Mouse (Mus musculus): Measurements from ENCODE around the gene Tab1. TPM values are rescaled to one million over a fixed set of nuclear protein-coding genes. Genes with fewer than 3 reads are reported as not detected.

Gene Tab1
- polyA plus RNA-seq, 2 experiments = 9.4 to 11.9 TPM

DNA sequence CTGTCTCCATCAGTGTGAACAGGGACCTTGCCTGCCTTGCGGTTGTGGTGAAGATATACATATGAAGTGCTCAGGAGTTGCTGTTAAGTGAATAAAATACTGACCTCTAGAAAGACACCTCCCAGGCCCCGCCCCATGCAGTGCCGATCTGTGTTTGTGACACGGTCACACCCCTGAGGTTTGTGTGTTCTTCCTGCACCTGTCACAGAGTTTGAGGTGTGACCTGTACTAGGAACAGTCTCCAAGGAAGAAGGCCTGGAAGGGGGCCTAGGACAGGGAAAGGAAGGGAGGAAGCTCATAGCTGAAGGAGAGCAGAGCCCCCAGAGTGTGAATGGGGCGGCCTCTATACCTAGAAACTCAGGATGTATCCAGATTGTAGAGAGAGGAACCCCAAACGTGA is 30.4 kb upstream of the Tab1 start:
- no peak for TF ChIP-seq CTCF (IDR thresholded peaks at IDR 0.05; ENCODE audit: low read depth)
- no peak for TF ChIP-seq EP300 (IDR thresholded peaks at IDR 0.05; ENCODE audit: low read depth)
- peaks cover 21 to 32% of the 10 kb centered on the region in 2 experiments for H3K4me1 ChIP-seq (replicated peaks; ENCODE audit: control insufficient read depth in 2 of 2, insufficient read depth in 2 of 2, low read length in 1 of 2)

DNA sequence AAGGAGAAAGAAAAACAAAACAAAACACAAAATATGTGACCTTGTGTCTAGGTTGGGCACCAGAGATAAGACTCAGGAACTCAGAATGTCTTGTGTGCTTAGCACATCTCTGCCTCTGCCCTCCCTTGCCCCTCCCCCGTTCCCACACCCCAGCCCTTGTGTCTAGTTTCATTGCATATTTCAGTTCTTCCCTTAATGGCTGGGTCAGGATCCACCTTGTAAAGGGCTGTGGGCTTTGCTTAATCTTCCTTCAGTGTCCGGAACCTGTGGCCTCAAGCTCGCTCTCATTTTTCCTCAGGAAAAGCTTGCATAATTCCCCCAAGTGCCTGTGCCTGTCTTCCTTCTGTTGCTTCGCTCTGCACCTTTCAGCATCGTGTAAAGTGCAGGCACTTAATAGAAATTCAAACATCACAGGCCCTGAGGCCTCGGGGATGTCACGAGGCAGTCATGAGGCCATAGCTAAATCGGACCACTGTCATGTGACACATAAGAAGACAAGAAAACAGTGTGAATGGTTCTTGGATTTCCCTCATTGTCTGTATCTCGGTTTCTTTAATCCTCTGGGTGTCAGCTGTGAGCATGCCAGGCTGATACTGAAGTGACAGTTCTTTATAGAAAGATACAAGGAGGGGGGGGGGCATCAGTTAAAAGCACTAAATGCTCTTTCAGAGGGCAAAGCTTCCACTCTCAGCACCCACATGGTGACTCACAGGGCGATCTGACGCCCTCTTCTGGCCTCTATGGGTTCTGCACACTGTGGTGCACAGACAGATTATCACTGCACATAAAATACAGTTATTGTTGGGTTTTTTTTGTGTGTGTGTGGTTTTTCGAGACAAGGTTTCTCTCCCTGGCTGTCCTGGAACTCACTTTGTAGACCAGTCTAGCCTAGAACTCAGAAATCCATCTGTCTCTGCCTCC is 27.2 kb upstream of the Tab1 start:
- Histone ChIP-seq H3K27me3 (ENCODE audit: control insufficient read depth, insufficient read depth, low read length) (no peaks in the 10 kb centered on the region), H3K4me3 (ENCODE audit: insufficient read depth in 1 of 2, low read depth in 2 of 2, low read length in 2 of 2) (no peak overlapping the region), H3K9me3 (ENCODE audit: control insufficient read depth, low read length) (no peaks in the 10 kb centered on the region), H3K4me1 (replicated peaks; ENCODE audit: control insufficient read depth in 2 of 2, insufficient read depth in 2 of 2, low read length in 1 of 2) (peaks cover 6 to 9% of the 10 kb centered on the region in 2 experiments), H3K27ac (no peak overlapping the region), H3K4me2 (ENCODE audit: low read depth) (no peak overlapping the region), H3K9ac (replicated peaks) (no peak overlapping the region), H3K36me3 (replicated peaks; ENCODE audit: control insufficient read depth, insufficient read depth, low read depth) (no peaks in the 10 kb centered on the region)
- no peak for DNase-seq (ENCODE audit: low read depth in 3 of 3, low spot score in 3 of 3)
- 57% methylated on average over 12 of the region's 12 CpGs for WGBS (ENCODE audit: insufficient replicate concordance)
- ATAC-seq (ENCODE audit: insufficient read depth) = no peak
- TF ChIP-seq CTCF (IDR thresholded peaks at IDR 0.05; ENCODE audit: low read depth) (peak; percentile 59), EP300 (IDR thresholded peaks at IDR 0.05; ENCODE audit: low read depth) (no peak)

More for the DNA sequence above, 30.4 kb upstream of the Tab1 start:
- 65% methylated on average over 6 of the region's 6 CpGs for WGBS (ENCODE audit: insufficient replicate concordance)
- no peak overlapping the region for H3K27ac ChIP-seq
- ATAC-seq (ENCODE audit: insufficient read depth) (no peak), DNase-seq (ENCODE audit: low read depth in 3 of 3, low spot score in 3 of 3) (no peak)
- H3K4me3 ChIP-seq (ENCODE audit: insufficient read depth in 1 of 2, low read depth in 2 of 2, low read length in 2 of 2) = no peak overlapping the region
- H3K9me3 ChIP-seq (ENCODE audit: control insufficient read depth, low read length) = no peaks in the 10 kb centered on the region
- no peaks in the 10 kb centered on the region for H3K27me3 ChIP-seq (ENCODE audit: control insufficient read depth, insufficient read depth, low read length)
- no peaks in the 10 kb centered on the region for H3K36me3 ChIP-seq (replicated peaks; ENCODE audit: control insufficient read depth, insufficient read depth, low read depth)
- no peak overlapping the region for H3K4me2 ChIP-seq (ENCODE audit: low read depth)
- H3K9ac ChIP-seq (replicated peaks) = no peak overlapping the region

DNA sequence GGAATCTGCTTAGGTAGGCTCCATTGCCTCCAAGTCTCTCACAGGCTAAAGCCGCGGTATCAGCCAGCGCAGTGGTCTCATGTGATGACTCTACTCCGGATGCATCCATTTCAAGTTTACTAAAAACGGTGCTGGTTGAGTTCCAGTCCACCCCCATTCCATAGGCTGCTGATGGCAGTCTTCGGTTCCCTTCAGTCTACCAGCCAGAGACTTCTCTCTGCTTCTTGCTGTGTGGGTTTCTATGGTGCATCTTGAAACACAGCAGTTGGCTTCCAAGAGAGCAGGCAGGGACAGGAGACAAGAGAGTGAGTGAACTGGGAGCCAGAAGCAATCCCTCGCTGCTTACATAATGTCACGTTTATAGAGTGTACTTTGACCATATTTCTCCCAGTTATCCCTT is 25.8 kb upstream of the Tab1 start:
- Histone ChIP-seq H3K27ac (no peak overlapping the region), H3K9me3 (ENCODE audit: control insufficient read depth, low read length) (no peaks in the 10 kb centered on the region), H3K36me3 (replicated peaks; ENCODE audit: control insufficient read depth, insufficient read depth, low read depth) (no peaks in the 10 kb centered on the region), H3K9ac (replicated peaks) (no peak overlapping the region), H3K4me2 (ENCODE audit: low read depth) (no peak overlapping the region), H3K4me3 (ENCODE audit: insufficient read depth in 1 of 2, low read depth in 2 of 2, low read length in 2 of 2) (no peak overlapping the region), H3K4me1 (replicated peaks; ENCODE audit: control insufficient read depth in 2 of 2, insufficient read depth in 2 of 2, low read length in 1 of 2) (peaks cover 6 to 9% of the 10 kb centered on the region in 2 experiments), H3K27me3 (ENCODE audit: control insufficient read depth, insufficient read depth, low read length) (no peaks in the 10 kb centered on the region)
- ATAC-seq (ENCODE audit: insufficient read depth) = no peak
- WGBS (ENCODE audit: insufficient replicate concordance) = 85% methylated on average over 8 of the region's 8 CpGs
- DNase-seq (ENCODE audit: low read depth in 3 of 3, low spot score in 3 of 3) = no peak
- no peak for TF ChIP-seq CTCF (IDR thresholded peaks at IDR 0.05; ENCODE audit: low read depth)
- no peak for TF ChIP-seq EP300 (IDR thresholded peaks at IDR 0.05; ENCODE audit: low read depth)

DNA sequence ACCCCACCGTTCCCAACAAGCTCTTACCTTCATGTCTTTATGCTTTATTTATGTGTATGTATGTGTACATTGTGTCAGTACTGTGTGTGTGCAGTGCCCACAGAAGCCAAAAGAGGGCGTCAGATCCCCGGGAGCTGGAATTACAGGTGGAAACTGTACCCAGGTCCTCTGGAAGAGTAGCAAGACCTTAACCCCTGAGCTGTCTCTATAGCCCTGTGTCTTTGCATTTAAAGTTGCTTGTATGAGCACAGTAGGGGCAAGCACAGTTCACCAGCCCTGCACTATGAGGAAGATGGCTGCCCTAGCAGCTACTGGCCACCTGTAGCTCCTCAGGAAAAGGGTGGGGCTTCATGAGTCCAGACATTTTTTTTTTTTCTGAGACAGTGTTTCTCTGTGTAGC is 25.4 kb upstream of the Tab1 start:
- WGBS (ENCODE audit: insufficient replicate concordance) = 81% methylated on average over 3 of the region's 3 CpGs
- no peak for ATAC-seq (ENCODE audit: insufficient read depth)
- no peaks in the 10 kb centered on the region for H3K27me3 ChIP-seq (ENCODE audit: control insufficient read depth, insufficient read depth, low read length)

DNA sequence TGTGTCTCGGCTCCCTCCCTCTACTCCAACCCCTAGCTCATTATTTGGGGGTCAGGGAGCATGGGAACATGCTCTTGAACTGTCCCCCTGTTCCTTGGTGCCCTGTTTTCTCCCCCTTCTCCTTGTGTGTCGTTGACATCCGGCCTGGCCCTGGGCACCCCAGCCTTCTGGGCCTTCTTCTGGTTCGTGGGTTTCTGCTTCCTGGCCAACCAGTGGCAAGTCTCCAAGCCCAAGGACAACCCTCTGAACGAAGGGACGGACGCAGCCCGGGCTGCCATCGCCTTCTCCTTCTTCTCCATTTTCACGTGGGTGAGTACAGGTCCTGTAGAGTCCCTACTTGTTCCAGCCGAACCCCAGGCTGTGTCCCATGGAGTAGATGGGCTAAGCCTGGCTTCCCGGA is 21.5 kb upstream of the Tab1 start:
- H3K27me3 ChIP-seq (ENCODE audit: control insufficient read depth, insufficient read depth, low read length) = no peaks in the 10 kb centered on the region
- peaks cover 0 to 11% of the 10 kb centered on the region in 2 experiments; a peak in 2 of 4 replicates for H3K4me1 ChIP-seq (replicated peaks; ENCODE audit: control insufficient read depth in 2 of 2, insufficient read depth in 2 of 2, low read length in 1 of 2)
- H3K4me3 ChIP-seq (ENCODE audit: insufficient read depth in 1 of 2, low read depth in 2 of 2, low read length in 2 of 2) = no peak overlapping the region
- DNase-seq (ENCODE audit: low read depth in 3 of 3, low spot score in 3 of 3) (no peak), ATAC-seq (ENCODE audit: insufficient read depth) (no peak)
- no peaks in the 10 kb centered on the region for H3K9me3 ChIP-seq (ENCODE audit: control insufficient read depth, low read length)
- no peak overlapping the region for H3K4me2 ChIP-seq (ENCODE audit: low read depth)
- no peak for TF ChIP-seq EP300 (IDR thresholded peaks at IDR 0.05; ENCODE audit: low read depth)
- no peak for TF ChIP-seq CTCF (IDR thresholded peaks at IDR 0.05; ENCODE audit: low read depth)
- no peak overlapping the region for H3K27ac ChIP-seq
- H3K36me3 ChIP-seq (replicated peaks; ENCODE audit: control insufficient read depth, insufficient read depth, low read depth) = no peaks in the 10 kb centered on the region
- H3K9ac ChIP-seq (replicated peaks) = no peak overlapping the region
- WGBS (ENCODE audit: insufficient replicate concordance) = 67% methylated on average over 12 of the region's 12 CpGs

More for the DNA sequence above, 25.4 kb upstream of the Tab1 start:
- Histone ChIP-seq H3K9me3 (ENCODE audit: control insufficient read depth, low read length) (no peaks in the 10 kb centered on the region), H3K4me3 (ENCODE audit: insufficient read depth in 1 of 2, low read depth in 2 of 2, low read length in 2 of 2) (no peak overlapping the region), H3K36me3 (replicated peaks; ENCODE audit: control insufficient read depth, insufficient read depth, low read depth) (no peaks in the 10 kb centered on the region), H3K27ac (no peak overlapping the region), H3K9ac (replicated peaks) (no peak overlapping the region), H3K4me1 (replicated peaks; ENCODE audit: control insufficient read depth in 2 of 2, insufficient read depth in 2 of 2, low read length in 1 of 2) (peaks cover 6 to 9% of the 10 kb centered on the region in 2 experiments), H3K4me2 (ENCODE audit: low read depth) (no peak overlapping the region)
- 0 out of 2 replicates have a peak, but pooled peaks have one; percentile 9 for TF ChIP-seq CTCF (IDR thresholded peaks at IDR 0.05; ENCODE audit: low read depth)
- no peak for TF ChIP-seq EP300 (IDR thresholded peaks at IDR 0.05; ENCODE audit: low read depth)
- DNase-seq (ENCODE audit: low read depth in 3 of 3, low spot score in 3 of 3) = no peak

All from liver, embryonic 14.5 days (tissue).